Mouse (Mus musculus) lung, embryonic 15.5 days (tissue): ENCODE measurements around the gene Vmo1. TPM values are rescaled to one million over a fixed set of nuclear protein-coding genes. Genes with fewer than 3 reads are reported as not detected.
"Not testable (repeated sequence)": the region's sequence is repeated elsewhere in the genome, so short reads cannot be mapped to it uniquely, and the experiment has no call there.

Experiments used
- ATAC-seq: fragments of 200-750 bp; cut with Nextera tagmentation; 2 replicates; pipeline ENCODE4 v1.8.0; 2017; ENCODE audit warnings: moderate number of reproducible peaks, borderline replicate concordance; ENCODE audit not compliant: low FRiP score, low TSS enrichment; ENCODE audit errors: extremely low read depth
- H3K27ac ChIP-seq: fragments of 300-500 bp; sonication (generic); 2 replicates; pipeline ENCODE4 v1.5.1; 2015; ENCODE audit warnings: moderate library complexity, mild to moderate bottlenecking, inconsistent platforms
- H3K27me3 ChIP-seq: fragments of 300-500 bp; sonication (generic); 2 replicates; pipeline ENCODE4 v1.6.1; 2015; ENCODE audit warnings: inconsistent platforms
- H3K36me3 ChIP-seq: fragments of 300-500 bp; sonication (generic); 2 replicates; pipeline ENCODE4 v1.6.1; 2015; ENCODE audit warnings: inconsistent platforms
- H3K4me1 ChIP-seq: fragments of 300-500 bp; sonication (generic); 2 replicates; pipeline ENCODE4 v1.6.1; 2015; ENCODE audit warnings: inconsistent platforms
- H3K4me2 ChIP-seq: fragments of 300-500 bp; sonication (generic); 2 replicates; pipeline ENCODE4 v1.6.1; 2015; ENCODE audit warnings: inconsistent platforms, mild to moderate bottlenecking, moderate library complexity
- H3K4me3 ChIP-seq: fragments of 300-500 bp; sonication (generic); 2 replicates; pipeline ENCODE4 v1.5.1; 2015; ENCODE audit warnings: mild to moderate bottlenecking, inconsistent platforms
- H3K9ac ChIP-seq: fragments of 300-500 bp; sonication (generic); 2 replicates; pipeline ENCODE4 v1.6.1; 2015; ENCODE audit warnings: inconsistent platforms
- H3K9me3 ChIP-seq: fragments of 300-500 bp; sonication (generic); 2 replicates; pipeline ENCODE4 v1.6.1; 2016; ENCODE audit warnings: inconsistent platforms
- WGBS: fragments of 180-500 bp; shearing (Covaris S2); methylation state at CpG from one replicate; pipeline ENCODE4 v1.1.7; 2015; 5-methylcytosine and 5-hydroxymethylcytosine counted together
- polyA plus RNA-seq: library from polyadenylated mRNA; unstranded; fragments of >200 nt; fragmentation: Nextera tagmentation; extraction: Ambion mirVana; gene quantifications from 2 replicates; pipeline ENCODE4 v1.2.1, GENCODE M21; 2015

Gene Vmo1
- polyA plus RNA-seq, 1 experiment from 2014 or later: 1.0 TPM

DNA sequence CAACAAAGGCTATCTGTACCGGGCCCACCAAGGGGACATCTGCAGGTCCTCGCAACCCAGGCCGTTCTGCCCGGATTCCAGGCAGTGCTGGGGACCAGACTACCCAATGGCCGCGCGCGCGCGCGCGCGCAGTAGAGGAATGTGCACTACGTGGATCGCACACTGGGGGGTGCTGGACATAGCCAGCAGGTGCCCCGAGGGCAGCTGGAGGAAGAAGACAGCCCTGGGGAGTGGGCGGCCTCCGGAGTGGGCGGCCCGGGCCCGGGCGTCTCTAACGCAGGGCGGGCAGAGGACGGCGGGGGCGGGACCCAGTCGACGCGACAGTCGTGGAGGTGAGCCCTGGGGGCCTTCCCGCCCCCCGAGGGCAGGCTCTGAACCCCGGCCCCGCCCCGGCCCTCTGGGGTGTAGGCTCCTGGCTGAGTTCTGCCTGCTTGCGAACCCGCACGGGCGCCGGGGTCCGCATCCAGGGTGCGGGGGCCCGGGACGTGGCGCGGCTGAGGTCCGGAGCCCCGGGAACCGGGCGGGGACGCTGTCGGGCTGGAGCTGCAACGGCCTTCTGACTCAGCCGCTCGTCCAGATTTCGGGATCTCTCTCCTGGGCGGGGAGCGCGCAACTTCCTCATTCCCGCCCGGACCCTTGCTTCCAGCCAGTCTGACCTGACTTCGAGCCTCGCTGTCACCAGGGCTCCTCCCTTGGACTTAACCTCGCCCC lies 25.6 kb upstream of the Vmo1 start, which contains the start of gene Pld2:
Gene Pld2 (plus strand): TSS at position 188 of the 711 bp plus-strand sequence.
- peak within 1 kb of the TSS; percentile 59 for H3K4me3 ChIP-seq
- H3K9ac ChIP-seq: peak within 1 kb of the TSS; percentile 54
- H3K27me3 ChIP-seq: no peaks in the 10 kb centered on the region
- peak within 1 kb of the TSS; percentile 69 for H3K4me2 ChIP-seq
- peaks cover 6% of the 10 kb centered on the region; the same call in 1 of the 2 replicates for H3K4me1 ChIP-seq
- peak; percentile 97 for ATAC-seq
- WGBS: under 1% methylated on average over 64 of the region's 65 CpGs
- H3K36me3 ChIP-seq: no peaks in the 10 kb centered on the region
- peak within 1 kb of the TSS; percentile 76 for H3K27ac ChIP-seq
- no peaks in the 10 kb centered on the region for H3K9me3 ChIP-seq

DNA sequence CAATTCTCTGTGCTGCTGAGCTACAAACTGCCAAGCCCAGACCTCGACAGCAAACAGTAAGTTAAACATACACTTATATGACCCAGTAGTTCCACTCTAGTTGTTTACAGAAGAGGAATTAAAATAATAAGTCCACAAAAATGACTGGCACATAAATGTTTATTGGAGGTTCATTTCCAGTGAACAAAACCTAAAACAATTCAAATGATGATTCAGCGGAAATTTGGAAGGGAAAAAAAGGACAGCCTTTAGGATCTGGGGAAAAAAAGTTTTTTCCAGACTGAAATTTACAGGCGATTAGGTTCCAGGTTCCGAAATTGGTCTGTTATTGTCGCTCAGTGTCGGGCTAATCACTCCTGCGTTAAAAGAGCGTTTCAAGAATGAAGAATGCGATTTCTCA lies 25.0 kb upstream of the Vmo1 start:
- Histone ChIP-seq H3K9ac (peak overlapping the region; percentile 54; the same call in 1 of the 2 replicates), H3K9me3 (no peaks in the 10 kb centered on the region), H3K27me3 (no peaks in the 10 kb centered on the region), H3K27ac (0 out of 2 replicates have a peak overlapping the region, but pooled peaks have one; percentile 11), H3K4me2 (peak overlapping the region; percentile 69), H3K36me3 (no peaks in the 10 kb centered on the region), H3K4me1 (peaks cover 6% of the 10 kb centered on the region; the same call in 1 of the 2 replicates), H3K4me3 (peak overlapping the region; percentile 59)
- WGBS: 15% methylated on average over 9 of the region's 9 CpGs
- no peak for ATAC-seq

DNA sequence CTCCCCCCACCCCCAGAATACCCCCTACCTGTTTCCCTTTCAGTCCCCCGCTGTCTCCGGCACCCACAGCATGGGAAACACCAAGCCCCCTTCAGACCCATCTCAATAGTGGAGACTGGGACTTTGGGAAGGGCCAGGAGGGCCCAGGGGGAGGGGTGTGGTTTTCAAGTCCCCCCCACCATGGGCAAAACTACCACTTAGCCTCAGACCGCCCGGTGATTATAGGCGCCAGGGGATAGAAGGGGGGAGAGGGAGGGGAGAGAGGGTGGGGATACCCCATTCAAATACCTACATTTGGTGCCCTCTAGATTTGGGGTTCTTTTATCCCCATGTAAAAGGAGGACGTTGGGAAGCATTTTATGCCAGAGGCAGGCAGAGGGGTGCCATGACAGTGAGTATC lies 18.4 kb upstream of the Vmo1 start, which contains the start of gene Gm40193:
Gene Gm40193 (minus strand): TSS at position 101 of the 400 bp plus-strand sequence.
- 83% methylated on average over 6 of the region's 6 CpGs for WGBS
- no peak for ATAC-seq
- no peak within 1 kb of the TSS for H3K9ac ChIP-seq

DNA sequence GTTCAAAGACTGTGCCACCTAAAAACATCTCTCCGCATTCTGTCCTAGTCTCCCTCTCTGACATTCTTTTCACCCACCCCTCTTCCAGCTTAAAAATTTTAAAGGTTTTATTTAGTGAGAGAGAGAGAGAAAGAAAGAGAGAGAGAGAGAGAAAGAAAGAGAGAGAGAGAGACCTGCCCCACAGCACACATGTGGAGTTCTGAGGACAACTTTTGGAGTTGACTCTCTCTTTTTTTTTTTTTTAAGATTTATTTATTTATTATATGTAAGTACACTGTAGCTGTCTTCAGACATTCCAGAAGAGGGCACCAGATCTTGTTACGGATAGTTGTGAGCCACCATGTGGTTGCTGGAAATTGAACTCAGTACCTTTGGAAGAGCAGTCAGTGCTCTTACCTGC lies 16.6 kb upstream of the Vmo1 start:
- H3K36me3 ChIP-seq: peaks cover 29% of the 10 kb centered on the region
- H3K9me3 ChIP-seq, H3K27me3 ChIP-seq, H3K4me3 ChIP-seq, H3K4me1 ChIP-seq, H3K9ac ChIP-seq, H3K4me2 ChIP-seq, ATAC-seq, H3K27ac ChIP-seq: not testable (repeated sequence)
- WGBS: 74% methylated on average over 2 of the region's 2 CpGs

More for the DNA sequence above, 18.4 kb upstream of the Vmo1 start, which contains the start of gene Gm40193:
- H3K27me3 ChIP-seq: no peaks in the 10 kb centered on the region
- H3K4me1 ChIP-seq: no peaks in the 10 kb centered on the region
- H3K9me3 ChIP-seq: no peaks in the 10 kb centered on the region
- no peak within 1 kb of the TSS for H3K4me2 ChIP-seq
- H3K27ac ChIP-seq: no peak within 1 kb of the TSS
- peaks cover 11% of the 10 kb centered on the region for H3K36me3 ChIP-seq
- no peak within 1 kb of the TSS for H3K4me3 ChIP-seq

DNA sequence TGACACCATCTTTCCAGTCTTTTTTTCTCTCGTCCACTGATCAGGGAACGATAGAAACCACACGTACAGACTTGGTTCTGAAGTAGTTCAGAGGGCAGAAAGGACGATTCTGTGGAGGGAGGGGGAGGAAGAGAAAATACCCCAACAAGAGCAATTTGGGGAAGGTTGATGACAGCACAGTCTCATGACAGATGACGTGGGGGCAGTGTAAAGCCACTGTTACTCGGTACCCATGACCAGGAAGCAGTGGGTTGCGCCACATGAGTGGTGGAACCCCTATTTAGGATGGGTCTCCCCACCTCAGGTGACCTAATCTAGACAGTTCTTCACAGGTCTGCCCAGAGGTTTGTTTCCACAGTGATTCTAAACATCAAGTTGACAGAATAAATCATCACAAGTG lies 14.2 kb upstream of the Vmo1 start:
- no peak overlapping the region for H3K4me3 ChIP-seq
- H3K4me2 ChIP-seq: no peak overlapping the region
- H3K9me3 ChIP-seq: no peaks in the 10 kb centered on the region
- ATAC-seq: no peak
- no peaks in the 10 kb centered on the region for H3K27me3 ChIP-seq
- 78% methylated on average over 7 of the region's 7 CpGs for WGBS
- no peak overlapping the region for H3K27ac ChIP-seq
- no peak overlapping the region for H3K9ac ChIP-seq
- peaks cover 29% of the 10 kb centered on the region for H3K36me3 ChIP-seq
- peaks cover 14% of the 10 kb centered on the region for H3K4me1 ChIP-seq

DNA sequence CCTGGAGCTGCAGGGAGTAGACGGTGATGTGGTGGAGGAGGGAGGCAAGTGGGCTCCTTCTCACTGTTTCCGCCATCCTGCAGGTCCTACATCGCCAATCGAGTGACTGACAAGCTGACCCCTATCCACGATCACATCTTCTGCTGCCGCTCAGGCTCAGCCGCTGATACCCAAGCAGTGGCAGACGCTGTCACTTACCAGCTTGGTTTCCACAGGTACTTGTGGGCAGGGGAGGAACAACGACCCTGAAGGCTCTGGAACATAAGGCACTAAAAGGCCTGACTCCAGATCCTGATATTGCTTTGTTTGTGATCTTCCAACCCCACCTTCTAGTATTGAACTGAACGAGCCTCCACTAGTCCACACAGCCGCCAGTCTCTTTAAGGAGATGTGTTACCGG lies 11.8 kb upstream of the Vmo1 start:
- WGBS: 86% methylated on average over 12 of the region's 12 CpGs
- H3K4me2 ChIP-seq: peak overlapping the region; percentile 80
- peaks cover 29% of the 10 kb centered on the region for H3K36me3 ChIP-seq
- H3K4me3 ChIP-seq: peak overlapping the region; percentile 72
- H3K4me1 ChIP-seq: peaks cover 14% of the 10 kb centered on the region
- no peak for ATAC-seq
- H3K9me3 ChIP-seq: no peaks in the 10 kb centered on the region
- no peaks in the 10 kb centered on the region for H3K27me3 ChIP-seq
- no peak overlapping the region for H3K27ac ChIP-seq
- H3K9ac ChIP-seq: peak overlapping the region; percentile 64

DNA sequence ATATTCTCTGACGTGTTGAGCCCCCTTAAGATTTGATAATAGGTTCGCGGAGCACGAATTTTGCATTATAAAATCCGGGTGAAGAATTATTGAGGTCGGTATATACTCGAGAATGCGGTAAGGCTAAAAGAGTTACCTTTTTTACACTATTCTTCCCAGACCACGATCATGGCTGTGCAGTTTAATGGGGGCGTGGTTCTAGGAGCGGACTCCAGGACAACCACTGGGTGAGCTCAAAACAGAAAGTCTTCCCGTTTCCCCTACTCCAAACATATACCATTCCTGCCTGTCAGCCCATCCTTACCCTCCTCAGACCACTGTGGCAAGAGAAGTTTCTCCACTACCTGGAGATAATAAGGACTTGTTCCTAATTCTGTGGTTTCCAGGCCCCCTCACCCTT lies 11.3 kb upstream of the Vmo1 start:
- Histone ChIP-seq H3K36me3 (peaks cover 29% of the 10 kb centered on the region), H3K4me2 (peak overlapping the region; percentile 80), H3K4me3 (peak overlapping the region; percentile 72), H3K4me1 (peaks cover 14% of the 10 kb centered on the region), H3K27ac (no peak overlapping the region), H3K27me3 (no peaks in the 10 kb centered on the region), H3K9ac (peak overlapping the region; percentile 64), H3K9me3 (no peaks in the 10 kb centered on the region)
- no peak for ATAC-seq
- 1% methylated on average over 12 of the region's 12 CpGs for WGBS

DNA sequence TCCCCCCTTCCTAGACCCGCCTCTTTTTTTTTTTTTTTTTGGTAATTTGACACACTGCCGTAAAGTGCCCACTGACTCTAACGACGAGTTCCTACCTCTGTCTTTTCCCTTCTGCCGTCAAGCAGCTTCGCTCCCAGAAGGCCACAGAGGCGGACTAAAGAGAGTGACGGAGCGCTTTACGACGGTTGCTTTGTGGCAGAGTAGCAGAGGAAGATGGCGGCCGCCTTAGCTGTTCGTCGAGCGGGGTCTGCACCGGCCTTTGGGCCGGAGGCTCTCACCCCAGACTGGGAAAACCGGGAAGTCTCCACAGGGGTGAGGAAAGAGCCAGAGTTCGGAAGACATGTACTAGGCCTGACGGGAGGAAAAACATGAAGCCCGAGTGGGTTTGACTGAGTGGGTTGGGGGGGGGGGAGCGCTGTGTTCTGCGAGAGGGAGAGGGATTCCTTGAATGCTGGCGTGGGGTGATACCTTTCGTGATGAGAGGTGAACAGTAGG lies 10.8 kb upstream of the Vmo1 start, which contains the start of gene Psmb6:
Gene Psmb6 (plus strand): TSS at position 184 of the 495 bp plus-strand sequence.
- peak within 1 kb of the TSS; percentile 64 for H3K9ac ChIP-seq
- H3K4me1 ChIP-seq: peaks cover 15% of the 10 kb centered on the region
- no peak within 1 kb of the TSS; the same call in 1 of the 2 replicates for H3K27ac ChIP-seq
- peak within 1 kb of the TSS; percentile 80 for H3K4me2 ChIP-seq
- WGBS: under 1% methylated on average over 25 of the region's 26 CpGs
- H3K4me3 ChIP-seq: peak within 1 kb of the TSS; percentile 72
- H3K27me3 ChIP-seq: 0 out of 2 replicates have a peak, but pooled peaks cover under 1% of the 10 kb centered on the region
- ATAC-seq: peak; percentile 92
- peaks cover 29% of the 10 kb centered on the region for H3K36me3 ChIP-seq
- H3K9me3 ChIP-seq: no peaks in the 10 kb centered on the region

DNA sequence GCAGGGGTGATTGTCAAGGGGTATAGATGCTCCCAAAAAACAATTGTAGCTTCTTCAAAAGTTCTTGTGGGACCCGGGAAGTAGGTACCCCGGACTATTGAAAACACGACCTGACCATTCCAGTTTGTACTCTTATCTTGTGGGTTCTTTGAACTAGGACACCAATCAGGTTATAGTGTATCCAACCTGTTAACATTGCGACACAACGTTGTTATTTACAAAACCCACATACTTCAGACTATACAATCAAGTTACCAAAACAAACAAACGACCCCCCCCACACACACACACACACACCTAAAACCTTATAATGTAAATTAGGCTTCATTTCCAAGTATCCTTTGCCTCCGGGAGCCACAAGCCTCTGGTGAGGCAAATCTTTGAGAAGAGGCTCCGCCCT lies 10.4 kb upstream of the Vmo1 start:
- WGBS: 5% methylated on average over 8 of the region's 8 CpGs
- Histone ChIP-seq H3K4me3 (peak overlapping the region; percentile 72), H3K36me3 (peaks cover 29% of the 10 kb centered on the region), H3K9ac (peak overlapping the region; percentile 64; the same call in 1 of the 2 replicates), H3K4me2 (peak overlapping the region; percentile 56), H3K27ac (no peak overlapping the region; the same call in 1 of the 2 replicates), H3K4me1 (peaks cover 20% of the 10 kb centered on the region), H3K27me3 (0 out of 2 replicates have a peak, but pooled peaks cover 3% of the 10 kb centered on the region), H3K9me3 (no peaks in the 10 kb centered on the region)
- peak; percentile 13 for ATAC-seq

DNA sequence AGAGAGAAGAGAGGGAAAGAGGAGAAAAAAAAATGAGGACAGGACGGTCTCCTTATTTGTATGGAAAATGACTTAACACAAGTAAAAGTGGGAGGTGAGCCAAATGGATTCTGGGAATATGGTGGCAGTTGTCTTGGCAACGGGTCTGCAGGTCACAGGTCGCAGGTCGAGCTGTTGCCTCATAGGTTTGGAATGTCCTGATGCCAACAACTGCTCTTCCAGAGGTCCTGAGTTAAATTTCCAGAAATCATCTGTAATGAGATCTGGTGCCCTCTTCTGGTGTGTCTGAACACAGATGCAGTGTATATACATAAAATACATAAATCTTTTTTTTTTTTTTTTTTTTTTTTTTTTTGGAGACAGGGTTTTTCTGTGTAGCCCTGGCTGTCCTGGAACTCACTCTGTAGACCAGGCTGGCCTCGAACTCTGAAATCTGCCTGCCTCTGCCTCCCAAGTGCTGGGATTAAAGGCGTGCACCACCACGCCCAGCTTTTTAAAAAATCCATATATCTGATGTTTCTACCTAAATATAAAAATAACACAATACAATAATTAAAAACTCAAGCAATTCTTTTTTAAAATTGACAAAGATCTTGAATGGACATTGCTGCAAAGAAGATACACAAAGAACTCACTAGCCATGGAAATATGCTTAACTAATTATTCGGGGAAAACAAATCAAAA lies 9.0 kb upstream of the Vmo1 start:
- not testable (repeated sequence) for H3K4me2 ChIP-seq, H3K9me3 ChIP-seq, H3K27me3 ChIP-seq, H3K27ac ChIP-seq, H3K9ac ChIP-seq, H3K4me3 ChIP-seq, ATAC-seq
- 83% methylated on average over 8 of the region's 8 CpGs for WGBS
- Histone ChIP-seq H3K4me1 (peaks cover 23% of the 10 kb centered on the region), H3K36me3 (peaks cover 24% of the 10 kb centered on the region)

DNA sequence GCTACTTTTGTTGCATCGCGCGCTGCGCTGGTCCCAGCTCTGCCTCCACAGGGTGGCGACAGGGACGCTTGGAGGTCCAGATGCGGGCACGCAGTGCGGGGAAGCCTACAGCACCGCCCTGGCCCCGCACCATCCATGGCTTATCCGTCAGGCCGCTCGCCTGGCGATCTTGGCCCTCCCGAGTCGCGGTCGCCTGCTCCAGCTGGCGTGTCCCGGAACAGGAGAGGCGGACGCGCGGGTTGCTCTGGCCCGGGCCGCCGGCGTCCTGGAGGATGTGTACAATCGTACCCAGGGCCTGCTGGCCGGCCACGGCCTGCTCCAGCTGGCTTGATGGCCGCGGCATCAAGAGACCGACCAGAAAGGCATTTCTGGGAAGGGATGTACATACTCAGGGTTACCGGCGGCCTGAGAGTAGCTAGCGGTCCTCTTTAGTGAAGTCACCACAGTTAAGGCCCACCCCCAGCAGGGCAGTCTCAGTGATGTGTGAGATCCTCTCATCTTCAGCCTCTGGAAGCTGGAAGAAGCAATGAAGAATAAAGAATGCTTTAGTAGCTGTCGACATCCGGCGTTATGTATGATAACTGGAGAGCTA lies 5.9 kb upstream of the Vmo1 start:
- H3K4me2 ChIP-seq: peak overlapping the region; percentile 76
- H3K9me3 ChIP-seq: no peaks in the 10 kb centered on the region
- WGBS: 8% methylated on average over 41 of the region's 41 CpGs
- no peaks in the 10 kb centered on the region for H3K36me3 ChIP-seq
- H3K27ac ChIP-seq: peak overlapping the region; percentile 84
- peak; percentile 67; the same call in 1 of the 2 replicates for ATAC-seq
- peak overlapping the region; percentile 65 for H3K9ac ChIP-seq
- 0 out of 2 replicates have a peak, but pooled peaks cover 3% of the 10 kb centered on the region for H3K27me3 ChIP-seq
- H3K4me3 ChIP-seq: peak overlapping the region; percentile 45
- H3K4me1 ChIP-seq: peaks cover 13% of the 10 kb centered on the region
